Comparison of ENCODE assay signal across 8 mouse cellular contexts in the genomic region with DNA sequence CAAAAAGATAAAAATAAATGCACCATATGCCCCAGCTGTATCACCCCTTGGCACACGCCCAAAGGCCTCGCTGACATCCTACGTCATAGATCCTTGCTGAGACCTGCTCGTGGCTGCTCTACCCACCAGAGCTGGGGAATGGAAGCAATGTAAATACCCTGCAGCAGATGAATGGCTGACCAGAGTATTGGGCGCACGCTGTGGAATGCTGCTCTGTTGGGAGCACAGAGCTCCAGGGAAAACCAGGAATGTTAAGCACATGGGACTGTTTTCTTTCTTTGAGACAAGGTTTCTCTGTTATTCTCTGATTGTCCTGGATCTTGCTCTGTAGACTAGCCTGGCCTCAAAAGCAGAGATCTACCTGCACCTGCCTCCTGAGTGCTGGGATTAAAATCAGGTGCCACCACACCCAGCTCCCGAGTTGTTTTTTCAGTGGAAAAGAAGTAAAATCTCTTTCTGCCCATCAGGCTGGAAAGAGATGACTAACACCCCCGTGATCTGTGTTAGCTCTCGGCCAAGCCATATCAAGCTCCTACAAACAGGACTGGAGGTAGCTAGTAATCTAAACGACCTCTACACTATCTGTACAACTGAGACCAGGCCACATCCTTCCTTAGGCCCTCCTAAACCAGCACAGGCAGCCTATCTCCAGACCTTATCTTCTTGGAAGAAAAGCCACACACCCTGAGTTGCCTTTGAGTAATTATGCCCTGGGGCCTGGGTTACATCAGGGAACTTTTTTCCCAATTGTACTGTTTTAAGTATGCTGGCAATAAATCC. TPM values are rescaled to one million over a fixed set of nuclear protein-coding genes. Genes with fewer than 3 reads are reported as not detected.
DNase-seq lines count a peak whose midpoint lies in the region; ATAC-seq and TF ChIP-seq lines count a peak whose summit lies in the region.

No protein-coding gene starts in this region.

- no peak overlapping the region for H3K9ac ChIP-seq in heart, embryonic 12.5 days
- H3K9ac ChIP-seq in heart, adult 2 months (ENCODE audit: low read depth, low read length) = no peak overlapping the region
- H3K9ac ChIP-seq in embryonic facial prominence, embryonic 12.5 days = no peak overlapping the region
- H3K9ac ChIP-seq in liver, embryonic 12.5 days = peak overlapping the region; percentile 54

- no peak for TF ChIP-seq EP300 in heart, adult 2 months (IDR thresholded peaks at IDR 0.05; ENCODE audit: insufficient read depth, low read depth, low read length)

- no peaks in the 10 kb centered on the region for H3K27me3 ChIP-seq in heart, embryonic 12.5 days (replicated peaks)
- no peaks in the 10 kb centered on the region for H3K27me3 ChIP-seq in heart, adult 2 months (ENCODE audit: control insufficient read depth, insufficient read depth, low read length)
- H3K27me3 ChIP-seq in embryonic facial prominence, embryonic 12.5 days = no peaks in the 10 kb centered on the region
- H3K27me3 ChIP-seq in liver, embryonic 12.5 days (replicated peaks) = no peaks in the 10 kb centered on the region

- H3K4me3 ChIP-seq in heart, embryonic 12.5 days = no peak overlapping the region
- no peak overlapping the region for H3K4me3 ChIP-seq in heart, adult 2 months
- H3K4me3 ChIP-seq in embryonic facial prominence, embryonic 12.5 days = no peak overlapping the region
- 0 out of 2 replicates have a peak overlapping the region, but pooled peaks have one; percentile 6 for H3K4me3 ChIP-seq in liver, embryonic 12.5 days

- no peak for TF ChIP-seq CTCF in heart, adult 2 months (IDR thresholded peaks at IDR 0.05)

- peaks cover 26% of the 10 kb centered on the region for H3K4me1 ChIP-seq in heart, embryonic 12.5 days (replicated peaks)
- H3K4me1 ChIP-seq in heart, adult 2 months (ENCODE audit: control insufficient read depth, insufficient read depth, low read length) = no peaks in the 10 kb centered on the region
- H3K4me1 ChIP-seq in embryonic facial prominence, embryonic 12.5 days = peaks cover 8% of the 10 kb centered on the region; the same call in 1 of the 2 replicates
- peaks cover 51% of the 10 kb centered on the region for H3K4me1 ChIP-seq in liver, embryonic 12.5 days

- peaks cover 22% of the 10 kb centered on the region for H3K36me3 ChIP-seq in heart, embryonic 12.5 days
- no peaks in the 10 kb centered on the region for H3K36me3 ChIP-seq in heart, adult 2 months (ENCODE audit: control insufficient read depth, insufficient read depth, low read length)
- peaks cover 15% of the 10 kb centered on the region for H3K36me3 ChIP-seq in embryonic facial prominence, embryonic 12.5 days
- peaks cover 28% of the 10 kb centered on the region for H3K36me3 ChIP-seq in liver, embryonic 12.5 days

- 5% methylated on average over 10 of the region's 10 CpGs for WGBS in heart, embryonic 12.5 days
- WGBS in heart, adult 2 months = 22% methylated on average over 10 of the region's 10 CpGs
- 36% methylated on average over 10 of the region's 10 CpGs for WGBS in embryonic facial prominence, embryonic 12.5 days
- 12% methylated on average over 10 of the region's 10 CpGs for WGBS in liver, embryonic 12.5 days (ENCODE audit: insufficient replicate concordance)

- peak; percentile 75 for ATAC-seq in heart, embryonic 12.5 days (ENCODE audit: insufficient number of reproducible peaks, low FRiP score)
- no peak for ATAC-seq in embryonic facial prominence, embryonic 12.5 days (ENCODE audit: insufficient number of reproducible peaks, insufficient read depth, low FRiP score, low TSS enrichment)
- peak; percentile 92 for ATAC-seq in liver, embryonic 12.5 days

- intact Hi-C loops in heart, adult 2 months (cut with DNase I) = no loop called here

- H3K9me3 ChIP-seq in heart, embryonic 12.5 days (replicated peaks) = no peaks in the 10 kb centered on the region
- no peaks in the 10 kb centered on the region for H3K9me3 ChIP-seq in embryonic facial prominence, embryonic 12.5 days
- no peaks in the 10 kb centered on the region for H3K9me3 ChIP-seq in liver, embryonic 12.5 days (replicated peaks)

- H3K27ac ChIP-seq in heart, embryonic 12.5 days (ENCODE audit: poor library complexity, severe bottlenecking) = peak overlapping the region; percentile 91
- no peak overlapping the region for H3K27ac ChIP-seq in heart, adult 2 months
- H3K27ac ChIP-seq in embryonic facial prominence, embryonic 12.5 days = 0 out of 2 replicates have a peak overlapping the region, but pooled peaks have one; percentile 37
- H3K27ac ChIP-seq in liver, embryonic 12.5 days = peak overlapping the region; percentile 71

- no peak for TF ChIP-seq POLR2A in heart, adult 2 months (IDR thresholded peaks at IDR 0.05; ENCODE audit: insufficient read depth, low read depth, low read length)

- peak overlapping the region; percentile 20 for H3K4me2 ChIP-seq in heart, embryonic 12.5 days
- no peak overlapping the region; the same call in 1 of the 2 replicates for H3K4me2 ChIP-seq in embryonic facial prominence, embryonic 12.5 days (replicated peaks)
- H3K4me2 ChIP-seq in liver, embryonic 12.5 days = peak overlapping the region; percentile 48

- no peak for DNase-seq in heart, adult 2 months
- peak; percentile 59 for DNase-seq in urinary bladder, postnatal 14 days (ENCODE audit: low spot score)
- no peak for DNase-seq in urinary bladder, postnatal 10 days (ENCODE audit: low spot score)
- no peak for DNase-seq in B cell, adult 2 months
- DNase-seq in layer of hippocampus, adult 9-10 months (ENCODE audit: low spot score) = no peak

- H3K79me2 ChIP-seq in heart, adult 2 months (replicated peaks; ENCODE audit: control insufficient read depth, insufficient read depth, low read length) = no peaks in the 10 kb centered on the region

RNA-seq across cellular contexts. Expression of a gene that starts 12.3 kb away (rescaled TPM):
- 199 and 214 TPM in 2 replicates for polyA plus RNA-seq in heart, embryonic 12.5 days (2016; fragmentation: Nextera tagmentation; extraction: Ambion mirVana)
- 100 to 1,000 TPM; 121 to 140 TPM for total RNA-seq in heart, adult 2 months (2021)
- 119 and 144 TPM in 2 replicates for polyA plus RNA-seq in heart, adult 2 months (2012; rRNA removed)
- polyA plus RNA-seq in embryonic facial prominence, embryonic 12.5 days (2016; fragmentation: Nextera tagmentation; extraction: Ambion mirVana) = 295 TPM in 2 replicates
- 216 and 229 TPM in 2 replicates for polyA plus RNA-seq in liver, embryonic 12.5 days (2016; fragmentation: Nextera tagmentation; extraction: Ambion mirVana)

RNA-seq across cellular contexts. Expression of a gene that starts 39.4 kb away (rescaled TPM):
- 23.2 and 25.6 TPM in 2 replicates for polyA plus RNA-seq in heart, embryonic 12.5 days (2016; fragmentation: Nextera tagmentation; extraction: Ambion mirVana)
- total RNA-seq in heart, adult 2 months (2021) = 10 to 100 TPM; 11.0 to 13.5 TPM
- 10.6 and 10.9 TPM in 2 replicates for polyA plus RNA-seq in heart, adult 2 months (2012; rRNA removed)
- 28.7 and 31.3 TPM in 2 replicates for polyA plus RNA-seq in embryonic facial prominence, embryonic 12.5 days (2016; fragmentation: Nextera tagmentation; extraction: Ambion mirVana)
- polyA plus RNA-seq in liver, embryonic 12.5 days (2016; fragmentation: Nextera tagmentation; extraction: Ambion mirVana) = 12.6 and 14.4 TPM in 2 replicates

RNA-seq across cellular contexts. Expression of a gene that starts 52.1 kb away (rescaled TPM):
- 18.2 and 18.5 TPM in 2 replicates for polyA plus RNA-seq in heart, embryonic 12.5 days (2016; fragmentation: Nextera tagmentation; extraction: Ambion mirVana)
- total RNA-seq in heart, adult 2 months (2021) = 10 to 100 TPM; 15.8 to 16.8 TPM
- 11.8 and 17.9 TPM in 2 replicates for polyA plus RNA-seq in heart, adult 2 months (2012; rRNA removed)
- 24.4 and 24.9 TPM in 2 replicates for polyA plus RNA-seq in embryonic facial prominence, embryonic 12.5 days (2016; fragmentation: Nextera tagmentation; extraction: Ambion mirVana)
- 11.3 and 11.5 TPM in 2 replicates for polyA plus RNA-seq in liver, embryonic 12.5 days (2016; fragmentation: Nextera tagmentation; extraction: Ambion mirVana)

RNA-seq across cellular contexts. Expression of a gene that starts 56.2 kb away (rescaled TPM):
- 96.7 and 103 TPM in 2 replicates for polyA plus RNA-seq in heart, embryonic 12.5 days (2016; fragmentation: Nextera tagmentation; extraction: Ambion mirVana)
- total RNA-seq in heart, adult 2 months (2021) = 10 to 100 TPM; 31.8 to 36.5 TPM
- 34.5 and 39.2 TPM in 2 replicates for polyA plus RNA-seq in heart, adult 2 months (2012; rRNA removed)
- polyA plus RNA-seq in embryonic facial prominence, embryonic 12.5 days (2016; fragmentation: Nextera tagmentation; extraction: Ambion mirVana) = 221 and 227 TPM in 2 replicates
- 53.7 and 56.2 TPM in 2 replicates for polyA plus RNA-seq in liver, embryonic 12.5 days (2016; fragmentation: Nextera tagmentation; extraction: Ambion mirVana)
